Mouse (Mus musculus): ENCODE results near the gene Pacsin2.

DNA sequence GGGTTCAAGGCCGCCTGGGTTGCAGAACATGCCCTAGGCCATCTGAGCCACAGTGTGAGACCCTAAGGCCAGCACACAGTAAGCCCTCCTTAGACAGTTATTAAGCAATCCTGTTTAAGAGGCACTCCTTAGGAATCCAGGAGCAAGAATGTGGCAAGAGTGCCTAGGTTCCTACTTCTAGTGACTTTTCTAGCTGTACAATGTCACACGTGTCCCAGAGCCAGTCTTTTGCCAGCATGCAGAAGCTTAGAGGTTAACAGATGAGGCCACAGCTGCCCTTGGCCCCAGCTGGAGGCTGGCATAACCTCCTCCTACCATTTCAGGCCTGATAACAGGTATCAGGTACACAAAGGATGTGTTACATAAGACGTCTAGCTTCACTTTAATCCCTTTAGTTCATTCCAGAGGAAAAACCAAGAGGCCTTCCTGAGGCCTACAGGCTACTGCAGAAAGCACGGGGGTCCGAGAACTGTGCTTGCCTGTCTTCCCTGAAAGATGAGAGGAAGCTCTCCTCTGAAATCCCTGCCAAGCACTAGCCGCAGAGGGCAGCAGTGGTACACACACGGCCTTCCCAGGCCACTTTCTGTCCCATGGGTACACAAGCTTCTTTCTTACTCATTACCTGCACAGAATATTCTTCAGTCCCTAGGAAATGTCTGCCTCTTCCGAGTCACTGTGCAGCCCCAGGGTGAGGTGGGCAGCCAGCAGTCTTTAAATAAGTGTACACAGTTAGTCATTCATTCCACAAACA lies 55.5 kb downstream of the Pacsin2 start:
- TF ChIP-seq CTCF (IDR thresholded peaks at IDR 0.05; ENCODE audit: borderline replicate concordance, insufficient read depth, low read length) (no peak), POLR2A (IDR thresholded peaks at IDR 0.05; ENCODE audit: low read depth, low read length) (no peak)

All from embryonic fibroblast, embryonic 13.5 days (primary cell).